Mouse (Mus musculus) midbrain, embryonic 11.5 days (tissue): Measurements from ENCODE around the gene Jade2. TPM values are rescaled to one million over a fixed set of nuclear protein-coding genes. Genes with fewer than 3 reads are reported as not detected.

Experiments used
- ATAC-seq: fragments of 200-750 bp; cut with Nextera tagmentation; 2 replicates; pipeline ENCODE4 v1.8.0; 2017; ENCODE audit warnings: moderate TSS enrichment, moderate library complexity; ENCODE audit not compliant: low FRiP score
- DNase-seq: peaks from one replicate; pipeline ENCODE4 v3.0.0; 2015; ENCODE audit warnings: low spot score; ENCODE audit errors: missing footprints
- H3K27ac ChIP-seq: fragments of 300-500 bp; sonication (generic); 2 replicates; pipeline ENCODE4 v1.5.1; 2014; ENCODE audit warnings: low read depth, low read length
- H3K27me3 ChIP-seq: fragments of 300-500 bp; sonication (generic); 2 replicates; pipeline ENCODE4 v1.6.1; 2014; ENCODE audit warnings: mild to moderate bottlenecking, low read length, moderate library complexity, mixed read lengths; ENCODE audit not compliant: control insufficient read depth, insufficient read depth
- H3K36me3 ChIP-seq: fragments of 300-500 bp; sonication (generic); 2 replicates; pipeline ENCODE4 v1.6.1; 2014; ENCODE audit warnings: mild to moderate bottlenecking, low read length, moderate library complexity, mixed read lengths; ENCODE audit not compliant: control insufficient read depth, insufficient read depth
- H3K4me1 ChIP-seq: fragments of 300-500 bp; sonication (generic); 2 replicates; pipeline ENCODE4 v1.6.1; 2014; ENCODE audit warnings: low read length; ENCODE audit not compliant: control insufficient read depth, insufficient read depth
- H3K4me2 ChIP-seq: fragments of 300-500 bp; sonication (generic); 2 replicates; pipeline ENCODE4 v1.6.1; 2014; ENCODE audit warnings: mild to moderate bottlenecking, moderate library complexity
- H3K4me3 ChIP-seq: fragments of 300-500 bp; sonication (generic); 2 replicates; pipeline ENCODE4 v1.5.1; 2014; ENCODE audit warnings: low read depth, low read length
- H3K9ac ChIP-seq: fragments of 300-500 bp; sonication (generic); 2 replicates; pipeline ENCODE4 v1.6.1; 2014; ENCODE audit warnings: low read length
- H3K9me3 ChIP-seq: fragments of 300-500 bp; sonication (generic); 2 replicates; pipeline ENCODE4 v1.6.1; 2016; ENCODE audit warnings: low read length; ENCODE audit not compliant: control insufficient read depth
- WGBS: fragments of 180-500 bp; shearing (Covaris S2); extraction: QIAGEN DNeasy Blood & Tissue Kit; methylation state at CpG from one replicate; pipeline ENCODE4 v1.1.7; 2014; 5-methylcytosine and 5-hydroxymethylcytosine counted together
- polyA plus RNA-seq: library from polyadenylated mRNA; unstranded; fragments of >200 nt; fragmentation: Nextera tagmentation; extraction: Ambion mirVana; gene quantifications from 2 replicates; pipeline ENCODE4 v1.2.1, GENCODE M21; 2014

Gene Jade2
- polyA plus RNA-seq, 1 experiment from 2014 or later = 0.20 TPM

- H3K36me3 ChIP-seq = no peaks in the 10 kb centered on the region
- 85% methylated on average over 7 of the region's 7 CpGs for WGBS
- no peak for ATAC-seq
Measured at GRCm38 (mm10) chr11:51881776-51882175, 24.3 kb upstream of the Jade2 start.

GRCm38 (mm10) chr11:51881041-51881730 lies 23.7 kb upstream of the Jade2 start:
- Histone ChIP-seq H3K36me3 (no peaks in the 10 kb centered on the region), H3K4me1 (no peaks in the 10 kb centered on the region), H3K9me3 (no peaks in the 10 kb centered on the region), H3K27ac (no peak overlapping the region), H3K9ac (no peak overlapping the region), H3K4me2 (no peak overlapping the region), H3K27me3 (no peaks in the 10 kb centered on the region), H3K4me3 (no peak overlapping the region)
- no peak for ATAC-seq
- WGBS = 89% methylated on average over 15 of the region's 15 CpGs
- no peak for DNase-seq

More at GRCm38 (mm10) chr11:51881776-51882175, 24.3 kb upstream of the Jade2 start:
- no peak overlapping the region for H3K27ac ChIP-seq
- no peaks in the 10 kb centered on the region for H3K9me3 ChIP-seq
- H3K4me3 ChIP-seq = no peak overlapping the region
- H3K4me2 ChIP-seq = no peak overlapping the region
- H3K27me3 ChIP-seq = no peaks in the 10 kb centered on the region
- DNase-seq = no peak
- H3K4me1 ChIP-seq = no peaks in the 10 kb centered on the region
- H3K9ac ChIP-seq = no peak overlapping the region

DNA sequence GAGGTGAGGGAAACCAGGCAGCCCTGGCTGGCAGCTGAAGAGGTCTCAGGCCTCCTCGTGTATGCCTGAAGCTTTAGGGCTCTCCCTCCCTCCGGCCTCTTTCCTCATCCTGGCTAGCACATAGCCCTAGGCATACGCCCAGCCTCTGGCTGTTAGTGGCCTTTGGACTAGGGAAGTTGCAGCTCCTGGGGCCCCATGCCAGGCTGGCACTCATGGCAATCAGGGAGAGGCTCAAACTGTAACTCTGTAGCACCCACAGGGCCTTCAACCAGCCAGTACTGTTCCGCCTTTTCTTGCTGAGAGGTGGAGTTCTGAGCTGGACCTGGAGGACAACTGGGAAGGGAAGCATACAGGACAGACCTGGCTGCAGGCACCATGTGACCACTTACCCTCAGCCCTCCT lies 19.5 kb upstream of the Jade2 start:
- Histone ChIP-seq H3K27ac (no peak overlapping the region), H3K4me3 (no peak overlapping the region), H3K4me1 (no peaks in the 10 kb centered on the region), H3K36me3 (no peaks in the 10 kb centered on the region), H3K9me3 (no peaks in the 10 kb centered on the region), H3K9ac (no peak overlapping the region), H3K27me3 (no peaks in the 10 kb centered on the region), H3K4me2 (no peak overlapping the region)
- ATAC-seq (no peak), DNase-seq (peak; percentile 44)
- WGBS = 80% methylated on average over 4 of the region's 4 CpGs

DNA sequence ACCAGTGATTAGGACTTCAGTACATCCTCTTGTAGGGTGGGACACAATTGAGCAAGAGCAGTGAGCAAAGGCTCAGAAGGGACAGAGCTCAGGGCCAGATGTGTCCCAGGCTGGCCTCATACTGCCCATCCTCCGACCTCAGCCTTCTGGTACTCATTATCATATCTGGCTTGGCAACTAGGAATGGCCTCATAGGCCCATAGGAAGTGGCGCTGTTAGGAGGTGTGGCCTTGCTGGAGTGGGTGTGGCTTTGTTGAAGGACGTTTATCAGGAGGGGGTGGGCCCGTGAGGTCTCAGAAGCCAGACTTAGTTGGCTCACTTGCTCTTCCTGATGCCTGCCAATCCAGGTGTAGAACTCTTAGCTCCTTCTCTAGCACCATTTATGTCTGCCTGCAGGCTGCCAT lies 18.3 kb upstream of the Jade2 start:
- Histone ChIP-seq H3K36me3 (no peaks in the 10 kb centered on the region), H3K4me1 (no peaks in the 10 kb centered on the region), H3K27ac (no peak overlapping the region), H3K9ac (no peak overlapping the region), H3K4me2 (no peak overlapping the region), H3K9me3 (no peaks in the 10 kb centered on the region), H3K27me3 (no peaks in the 10 kb centered on the region), H3K4me3 (no peak overlapping the region)
- WGBS = 27% methylated on average over 4 of the region's 4 CpGs
- no peak for ATAC-seq
- DNase-seq = peak; percentile 72

- DNase-seq = peak; percentile 37
- H3K36me3 ChIP-seq = no peaks in the 10 kb centered on the region
- ATAC-seq = no peak
- no peaks in the 10 kb centered on the region for H3K27me3 ChIP-seq
- WGBS = 95% methylated on average over 1 of the region's 1 CpGs
- H3K4me1 ChIP-seq = no peaks in the 10 kb centered on the region
- no peak overlapping the region for H3K4me3 ChIP-seq
- H3K9me3 ChIP-seq = no peaks in the 10 kb centered on the region
- H3K27ac ChIP-seq = no peak overlapping the region
- H3K4me2 ChIP-seq = no peak overlapping the region
- H3K9ac ChIP-seq = no peak overlapping the region
Measured at GRCm38 (mm10) chr11:51875086-51875485, 17.6 kb upstream of the Jade2 start.

DNA sequence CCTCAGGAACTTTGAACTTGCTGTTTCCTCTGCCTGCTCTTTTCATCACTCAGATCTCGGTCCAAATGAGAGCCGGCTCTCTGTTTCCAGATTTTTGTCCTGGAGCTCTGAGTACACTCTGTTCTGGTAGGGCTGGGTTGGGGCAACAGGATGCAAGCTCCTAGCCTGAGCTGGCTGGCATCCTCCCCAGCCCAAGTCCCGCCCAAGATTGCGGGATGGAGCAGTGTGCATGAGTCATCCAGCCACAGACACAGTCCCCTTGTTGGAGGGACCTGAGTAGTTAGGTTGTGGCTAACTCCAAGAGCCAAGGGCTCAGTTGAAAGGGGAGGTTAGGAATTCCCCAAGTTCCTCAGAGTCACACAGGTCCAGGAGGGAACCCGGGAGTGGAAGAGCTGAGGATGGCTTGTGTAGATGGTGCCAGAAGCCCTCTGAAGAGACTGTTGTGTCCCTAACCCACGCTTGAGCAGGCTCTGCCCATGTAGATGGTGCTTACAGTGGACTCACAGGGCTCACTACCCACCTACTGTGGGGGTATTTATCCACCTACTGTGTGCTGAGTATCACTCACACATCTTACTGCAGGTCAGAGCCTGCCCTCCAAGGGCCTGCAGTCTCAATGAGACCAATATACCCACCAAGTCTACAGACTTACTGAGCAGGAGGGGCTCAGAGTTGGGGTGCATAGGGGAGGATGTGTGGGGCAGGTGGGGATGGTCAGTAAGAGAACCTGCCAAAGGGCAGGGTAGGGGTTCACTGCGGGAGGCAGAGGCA lies 17.0 kb upstream of the Jade2 start:
- WGBS = 88% methylated on average over 7 of the region's 7 CpGs

DNA sequence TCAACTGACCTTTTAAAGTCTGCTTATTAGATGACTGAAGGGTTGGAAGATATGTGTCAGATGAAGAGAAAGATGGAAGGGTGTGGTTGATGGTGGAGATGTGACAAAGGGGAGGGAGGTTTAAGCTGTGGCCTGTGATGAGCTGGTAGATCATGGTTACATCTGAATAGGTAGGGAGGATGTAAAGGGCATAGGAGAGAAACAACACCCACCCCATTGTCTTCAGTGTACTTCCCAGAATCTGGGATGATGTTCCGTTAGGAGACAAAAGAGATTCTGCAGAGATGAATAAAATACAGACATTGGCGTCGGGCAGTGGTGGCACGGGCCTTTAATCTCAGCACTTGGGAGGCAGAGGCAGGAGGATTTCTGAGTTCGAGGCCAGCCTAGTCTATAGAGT lies 15.7 kb upstream of the Jade2 start:
- DNase-seq = no peak
- WGBS = 89% methylated on average over 5 of the region's 5 CpGs

More for the DNA sequence above, 17.0 kb upstream of the Jade2 start:
- Histone ChIP-seq H3K4me1 (no peaks in the 10 kb centered on the region), H3K4me3 (no peak overlapping the region), H3K4me2 (no peak overlapping the region), H3K27me3 (no peaks in the 10 kb centered on the region), H3K36me3 (no peaks in the 10 kb centered on the region), H3K9ac (no peak overlapping the region), H3K9me3 (no peaks in the 10 kb centered on the region), H3K27ac (no peak overlapping the region)
- ATAC-seq (no peak), DNase-seq (peak; percentile 72)

DNA sequence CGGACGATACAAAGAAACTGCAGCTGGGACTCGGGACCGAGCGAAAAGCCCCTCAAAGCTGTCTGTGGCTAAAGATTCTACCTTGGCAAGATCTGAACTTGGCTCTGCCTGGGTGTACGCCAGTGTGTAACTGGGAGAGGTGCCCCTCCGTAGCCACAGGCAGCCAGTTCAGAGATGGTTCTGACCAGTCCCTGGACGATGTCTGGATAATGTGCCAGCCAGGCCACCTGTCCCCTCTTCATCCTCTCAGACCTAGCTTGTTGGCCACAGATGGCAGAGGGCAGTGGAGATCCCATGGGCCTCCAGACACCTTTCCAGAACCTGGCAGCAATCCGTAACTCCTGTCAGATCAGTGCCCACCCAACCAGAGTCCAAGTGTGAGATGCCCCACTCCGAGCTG lies 9.8 kb upstream of the Jade2 start:
- no peak for ATAC-seq
- no peak overlapping the region for H3K9ac ChIP-seq
- no peaks in the 10 kb centered on the region for H3K4me1 ChIP-seq
- H3K9me3 ChIP-seq = no peaks in the 10 kb centered on the region
- no peak overlapping the region for H3K4me2 ChIP-seq
- WGBS = 90% methylated on average over 10 of the region's 10 CpGs
- H3K4me3 ChIP-seq = no peak overlapping the region
- H3K27ac ChIP-seq = no peak overlapping the region
- no peaks in the 10 kb centered on the region for H3K27me3 ChIP-seq
- no peaks in the 10 kb centered on the region for H3K36me3 ChIP-seq
- DNase-seq = no peak

More for the DNA sequence above, 15.7 kb upstream of the Jade2 start:
- H3K27ac ChIP-seq = no peak overlapping the region
- no peak for ATAC-seq
- no peak overlapping the region for H3K4me3 ChIP-seq
- H3K4me2 ChIP-seq = no peak overlapping the region
- H3K27me3 ChIP-seq = no peaks in the 10 kb centered on the region
- H3K36me3 ChIP-seq = no peaks in the 10 kb centered on the region
- no peaks in the 10 kb centered on the region for H3K9me3 ChIP-seq
- H3K4me1 ChIP-seq = no peaks in the 10 kb centered on the region
- H3K9ac ChIP-seq = no peak overlapping the region

DNA sequence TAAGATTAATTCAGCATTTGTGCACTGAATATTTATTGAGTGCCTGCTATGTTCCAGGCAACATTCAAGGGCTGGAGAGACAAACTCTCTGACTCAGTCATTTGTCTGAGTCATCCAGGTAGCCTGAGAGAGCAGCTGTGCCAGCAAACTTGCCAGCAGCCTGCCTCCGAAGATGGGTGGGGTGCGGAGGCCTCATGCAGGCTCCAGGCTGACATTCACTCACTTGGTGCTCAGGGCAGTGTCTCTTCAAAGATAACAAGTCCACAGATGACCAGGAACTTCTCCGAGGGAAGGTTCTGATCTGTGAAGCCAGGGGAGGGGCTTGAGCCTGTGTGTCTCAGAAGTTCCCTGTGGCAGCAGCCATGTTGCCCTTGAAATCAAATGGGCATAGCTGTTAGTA lies 8.6 kb upstream of the Jade2 start:
- H3K36me3 ChIP-seq = no peaks in the 10 kb centered on the region
- ATAC-seq (no peak), DNase-seq (peak; percentile 39)
- H3K27me3 ChIP-seq = no peaks in the 10 kb centered on the region
- H3K9me3 ChIP-seq = no peaks in the 10 kb centered on the region
- 82% methylated on average over 3 of the region's 3 CpGs for WGBS
- H3K9ac ChIP-seq = no peak overlapping the region
- H3K27ac ChIP-seq = no peak overlapping the region
- H3K4me3 ChIP-seq = no peak overlapping the region
- no peaks in the 10 kb centered on the region for H3K4me1 ChIP-seq
- H3K4me2 ChIP-seq = no peak overlapping the region
